Mouse (Mus musculus) inflammation-experienced regulatory T-cells, adult 16 weeks (primary cell): ENCODE results near the gene Ppt2. TPM values are rescaled to one million over a fixed set of nuclear protein-coding genes. Genes with fewer than 3 reads are reported as not detected.

Experiments
- polyA plus RNA-seq: library from polyadenylated mRNA; unstranded; fragments of 100-300 nt; shearing (Covaris generic); gene quantifications from one replicate; pipeline ENCODE4 v1.2.1, GENCODE M21; 2017

Gene Ppt2
- polyA plus RNA-seq = 28.1 TPM

DNA sequence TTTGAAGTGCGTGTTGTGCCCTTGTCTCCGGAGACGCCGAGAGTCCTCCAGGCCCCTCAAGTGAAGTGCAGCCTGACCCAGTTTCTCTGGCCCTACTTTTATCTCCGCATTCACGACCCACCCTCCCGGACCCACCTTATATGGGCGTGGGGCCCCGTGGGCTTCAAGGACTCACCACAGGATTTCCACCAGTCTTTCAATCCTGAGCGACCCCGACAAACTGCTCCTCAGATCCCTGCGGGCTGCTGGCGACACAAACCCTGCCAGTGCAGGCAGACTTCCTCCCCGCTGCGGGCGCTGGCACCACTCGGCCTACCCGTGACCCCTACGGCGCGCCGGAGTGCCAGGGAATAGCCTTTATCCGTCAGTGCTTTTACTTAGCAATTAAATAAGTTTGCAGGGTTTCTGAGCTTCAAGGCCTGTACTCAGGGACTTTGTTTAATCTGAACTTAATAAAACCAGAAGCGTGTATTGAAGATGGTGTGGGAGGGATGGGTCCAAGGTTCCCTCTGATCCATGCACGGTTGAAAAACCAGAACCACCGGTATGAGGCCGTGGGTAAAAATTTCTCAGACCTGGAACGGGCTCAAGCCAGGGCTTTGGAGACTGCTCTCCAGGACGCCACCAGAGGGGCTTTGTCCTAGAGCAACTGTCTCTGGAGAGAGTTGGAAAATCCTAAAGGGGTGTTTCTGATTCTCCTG, at the start of gene Ppt2:
Ppt2 (minus strand) TSS at position 568 of the 701 bp plus-strand sequence.

DNA sequence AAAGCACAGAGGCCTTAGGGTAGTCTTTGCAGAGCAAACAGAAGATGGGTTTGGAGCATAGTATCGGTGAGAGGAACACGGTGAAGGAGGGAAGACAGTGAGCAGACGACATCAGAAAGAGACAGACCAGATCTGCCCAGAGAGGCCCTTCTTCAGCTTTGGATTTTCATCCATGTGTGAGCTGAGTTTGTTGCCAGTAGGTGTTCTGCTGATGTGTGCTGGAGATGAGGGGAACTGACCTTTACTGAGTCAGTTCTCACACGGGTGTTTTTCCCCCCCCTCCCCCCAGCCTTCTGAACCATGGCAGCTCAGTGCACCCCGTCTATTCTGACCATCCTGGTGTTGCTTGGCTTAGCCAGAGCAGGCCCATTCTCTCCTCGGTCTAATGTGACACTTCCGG, 41.9 kb upstream of the Ppt2 start, which contains the start of gene Tnxb:
Tnxb (plus strand) TSS at position 301 of the 400 bp plus-strand sequence.

DNA sequence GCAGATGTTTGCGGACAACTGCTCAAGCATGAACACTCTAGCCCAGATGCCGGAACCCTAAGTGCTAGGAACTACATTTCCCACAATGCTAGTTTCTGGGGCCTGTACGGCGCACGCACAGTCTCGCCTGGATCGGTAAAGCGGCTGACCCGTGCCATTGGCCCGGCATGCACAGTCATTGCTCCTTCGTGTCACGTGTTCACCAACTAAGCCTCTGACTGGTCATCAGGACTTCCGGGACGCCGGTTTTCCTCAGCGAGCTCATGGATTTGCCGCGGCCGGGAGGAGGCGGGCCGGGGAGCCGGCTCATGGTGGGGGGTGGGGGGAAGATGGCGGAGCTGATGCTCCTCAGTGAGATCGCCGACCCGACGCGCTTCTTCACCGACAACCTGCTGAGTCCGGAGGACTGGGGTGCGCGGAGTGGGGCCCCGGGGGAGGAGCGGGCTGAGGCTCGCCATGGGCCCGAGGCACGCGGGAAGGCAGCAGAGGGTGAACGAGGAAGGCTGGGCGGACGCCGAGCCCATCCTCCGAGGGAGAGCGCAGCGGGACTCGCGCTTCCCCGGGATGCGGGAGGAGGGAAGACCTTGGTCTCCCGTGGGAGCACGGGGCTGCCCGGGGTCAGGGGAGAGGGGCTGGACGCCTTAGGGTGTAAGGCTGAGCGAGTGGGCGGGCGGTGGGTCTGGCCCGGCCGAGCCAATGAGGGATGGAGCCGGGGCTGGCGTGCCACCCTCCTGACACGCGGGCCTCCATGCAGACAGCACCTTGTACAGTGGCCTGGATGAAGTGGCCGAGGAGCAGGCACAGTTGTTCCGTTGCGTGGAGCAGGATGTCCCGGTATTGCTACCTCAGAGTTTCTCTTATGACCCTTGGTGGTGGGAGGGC, 18.8 kb upstream of the Ppt2 start, which contains the start of gene Atf6b:
Atf6b (plus strand) TSS at position 241 of the 882 bp plus-strand sequence.

DNA sequence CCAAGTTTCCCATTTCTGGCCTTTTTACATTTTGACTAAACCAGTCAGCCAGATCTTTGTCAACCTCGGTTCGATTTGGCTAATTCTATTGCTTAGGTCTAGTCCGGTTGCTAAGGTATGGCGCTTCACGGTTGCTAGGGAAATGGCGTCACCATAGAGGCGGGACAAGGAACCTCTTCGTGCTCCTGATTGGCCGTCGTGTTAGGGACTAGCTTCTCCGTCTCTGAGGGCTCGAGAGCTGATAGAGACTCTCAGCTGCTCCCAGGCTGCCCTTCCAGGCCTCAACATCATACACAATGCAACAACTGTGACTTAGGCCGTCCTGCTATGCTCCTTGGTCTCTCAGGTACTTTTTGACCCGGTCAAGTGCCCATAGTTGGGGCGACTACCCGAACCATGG, 16.3 kb upstream of the Ppt2 start, which contains the start of gene Fkbpl:
Fkbpl (plus strand) TSS at position 157 of the 400 bp plus-strand sequence.

DNA sequence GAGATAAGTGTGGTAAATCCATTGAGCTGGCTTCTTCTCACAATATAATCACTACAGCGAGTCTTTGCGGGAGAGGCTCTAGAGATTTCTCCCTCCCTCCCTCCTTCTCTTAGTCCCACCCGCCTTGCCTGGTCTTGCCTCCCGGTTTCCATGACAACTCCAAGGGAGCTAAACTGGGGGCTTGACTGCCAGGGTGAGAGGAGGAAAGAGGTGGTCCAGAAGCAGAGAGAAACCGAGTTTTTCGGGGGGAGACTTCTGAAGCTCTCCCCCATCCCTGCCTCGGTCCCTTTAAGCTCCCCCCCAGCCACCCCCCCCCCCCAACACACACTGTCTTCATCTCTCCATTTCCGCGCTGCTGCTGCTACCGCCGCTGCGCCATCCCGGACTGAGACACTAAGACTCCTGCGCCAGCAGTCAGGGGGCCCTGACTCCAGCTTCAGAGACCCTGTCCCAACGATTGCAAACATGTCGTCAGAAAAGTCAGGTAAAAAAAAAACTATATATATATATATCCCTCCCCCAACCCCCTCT, 976 bp upstream of the Ppt2 start, which contains the start of gene Prrt1:
Prrt1 (plus strand) TSS at position 313 of the 531 bp plus-strand sequence.

DNA sequence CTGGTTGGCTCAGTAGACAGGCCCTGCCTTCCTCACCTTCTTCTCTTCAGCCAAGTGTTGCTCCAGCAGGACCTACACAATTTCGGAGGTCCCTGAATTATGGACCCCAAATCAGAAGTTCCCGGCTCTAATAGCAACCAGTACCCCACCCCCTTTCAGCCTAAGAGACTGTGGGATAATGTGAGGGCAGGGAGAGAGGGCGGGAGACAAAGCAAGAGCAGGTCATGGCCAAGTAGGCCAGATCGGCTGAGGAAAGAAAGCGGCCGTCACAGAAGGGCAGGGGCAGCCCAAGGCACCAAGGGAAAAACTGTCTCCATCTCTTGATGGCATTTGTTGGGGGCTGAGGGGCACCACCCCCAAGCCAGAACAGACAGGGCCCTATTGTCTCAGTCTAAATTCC, 12.4 kb downstream of the Ppt2 start, which contains the start of gene Egfl8:
Egfl8 (minus strand) TSS at position 101 of the 400 bp plus-strand sequence.

DNA sequence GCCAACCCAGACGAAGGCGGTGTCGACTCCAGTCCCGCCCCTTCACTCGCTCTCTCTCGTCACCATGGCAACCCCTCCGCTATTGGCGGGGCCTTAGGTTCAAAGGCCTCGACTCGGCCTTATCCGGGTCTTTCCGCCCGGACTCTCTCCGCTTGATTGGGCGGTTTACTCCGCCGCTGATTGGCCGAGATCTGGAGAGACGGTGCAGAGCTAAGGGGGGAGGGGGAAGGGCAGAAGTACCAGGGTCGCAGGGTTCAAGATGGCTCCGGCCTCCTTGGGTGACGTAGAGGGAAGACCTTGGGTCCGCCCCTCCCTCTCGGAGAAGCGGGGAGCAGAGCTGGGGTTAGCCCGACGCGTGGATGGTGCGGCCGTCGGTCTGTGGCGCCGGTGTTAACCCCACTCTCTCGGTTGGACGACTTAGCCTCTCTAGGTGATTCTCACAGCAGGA, 24.2 kb downstream of the Ppt2 start, which contains the start of gene Agpat1:
Agpat1 (plus strand) TSS at position 202 of the 448 bp plus-strand sequence.

DNA sequence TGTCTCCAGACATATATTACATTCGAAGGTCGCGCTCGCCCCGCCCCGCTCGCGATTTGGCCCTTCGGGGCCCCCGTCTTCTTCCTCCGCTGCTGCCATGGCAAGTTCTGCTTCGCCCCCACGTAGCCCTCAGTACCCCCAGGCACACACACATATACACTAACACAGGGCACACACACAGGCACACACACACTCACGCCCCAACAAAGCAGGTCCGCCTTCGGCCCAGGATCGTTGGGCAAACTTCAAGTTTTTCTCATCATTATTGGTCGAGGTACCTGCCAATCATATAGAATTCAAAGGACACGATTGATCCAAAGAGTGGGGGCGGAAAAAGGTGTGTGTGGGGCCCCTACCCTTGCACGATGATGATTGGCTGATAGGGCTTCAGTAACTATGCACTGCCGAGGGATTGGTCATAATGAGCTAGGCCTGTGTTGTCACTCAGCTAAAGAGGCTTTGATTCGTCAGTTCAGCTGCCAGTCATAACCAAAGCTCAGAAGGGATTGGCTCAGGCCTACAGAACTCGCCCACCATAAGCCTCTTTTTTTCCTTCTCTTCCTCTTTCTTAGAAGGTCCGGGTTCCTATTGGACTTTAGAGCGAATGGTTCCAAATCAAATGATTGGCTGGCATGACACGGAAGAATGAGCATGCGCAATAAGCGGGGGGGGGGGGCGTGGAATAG, 24.8 kb downstream of the Ppt2 start, which contains the start of gene Rnf5:
Rnf5 (minus strand) TSS at position 316 of the 686 bp plus-strand sequence.

DNA sequence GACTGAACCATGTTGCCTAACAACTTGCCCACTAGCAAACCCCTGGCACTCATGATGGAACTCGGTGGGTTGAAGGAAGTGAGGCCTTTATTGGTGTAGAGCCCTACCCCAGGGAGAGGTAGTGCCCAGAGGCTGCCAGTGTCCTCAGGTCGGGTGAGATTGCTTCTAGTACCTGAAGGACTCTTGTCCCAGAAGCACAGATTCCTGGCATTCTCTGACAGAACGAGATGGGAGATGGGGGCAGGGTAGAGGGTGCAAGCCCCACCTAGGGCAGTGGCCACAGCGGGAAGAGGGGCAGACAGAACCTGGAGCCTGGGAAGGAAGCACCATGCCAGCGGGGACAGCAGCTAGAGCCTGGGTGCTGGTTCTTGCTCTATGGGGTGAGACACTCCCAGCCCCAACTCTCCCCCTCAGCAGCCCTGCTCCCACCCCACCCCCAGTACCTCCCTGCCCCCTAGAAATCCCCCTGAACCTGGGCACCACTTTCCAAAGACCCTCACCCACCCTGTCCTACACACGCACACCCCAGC, 30.7 kb downstream of the Ppt2 start, which contains the start of gene Ager:
Ager (plus strand) TSS at position 297 of the 530 bp plus-strand sequence.

DNA sequence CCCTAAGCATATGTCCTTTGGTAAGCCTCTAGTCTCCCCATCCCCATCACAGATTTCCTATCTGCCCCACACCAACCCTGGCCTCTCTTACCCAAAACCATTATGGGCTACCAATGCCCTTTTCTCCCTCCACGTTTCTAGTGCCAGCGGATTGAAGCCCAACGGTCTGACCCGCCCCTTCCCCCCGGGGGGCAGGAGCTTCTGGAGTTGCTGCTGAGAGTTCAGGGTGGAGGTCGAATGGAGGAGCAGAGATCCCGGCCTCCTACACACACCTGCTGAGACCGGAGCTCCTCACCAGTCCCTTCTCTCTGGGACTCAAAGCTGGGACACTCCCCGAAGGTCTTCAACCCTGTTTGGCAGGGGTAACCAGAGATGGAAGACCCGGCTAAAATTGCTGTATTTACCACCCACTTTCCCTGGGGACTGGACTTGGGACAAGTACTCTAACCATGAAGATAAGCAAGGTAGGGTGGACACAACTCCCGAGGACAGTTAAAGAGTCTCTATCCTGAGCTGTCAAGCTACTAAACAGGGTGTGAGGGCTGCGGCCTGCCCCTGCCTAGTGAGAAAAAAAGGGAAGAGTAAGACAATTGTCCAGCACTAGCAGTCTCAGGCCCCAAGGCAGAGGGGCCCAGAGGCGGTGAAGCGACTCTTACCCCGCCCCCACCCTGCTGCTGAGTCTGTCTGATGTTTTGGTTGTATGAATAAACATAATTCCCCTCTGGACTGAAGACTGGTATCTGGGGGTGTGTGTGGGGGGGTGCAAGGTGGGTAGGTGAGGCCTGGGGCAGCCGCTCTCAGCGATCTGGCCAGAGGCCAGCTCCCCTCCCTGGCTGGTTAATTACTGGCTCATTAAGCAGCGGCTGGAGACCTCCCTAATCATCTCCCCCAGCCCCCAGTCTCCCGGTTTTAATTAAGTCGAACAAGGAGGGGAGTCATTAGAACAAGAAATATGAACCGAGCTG, 37.0 kb downstream of the Ppt2 start, which contains the start of gene Pbx2:
Pbx2 (plus strand) TSS at position 238 of the 965 bp plus-strand sequence.

DNA sequence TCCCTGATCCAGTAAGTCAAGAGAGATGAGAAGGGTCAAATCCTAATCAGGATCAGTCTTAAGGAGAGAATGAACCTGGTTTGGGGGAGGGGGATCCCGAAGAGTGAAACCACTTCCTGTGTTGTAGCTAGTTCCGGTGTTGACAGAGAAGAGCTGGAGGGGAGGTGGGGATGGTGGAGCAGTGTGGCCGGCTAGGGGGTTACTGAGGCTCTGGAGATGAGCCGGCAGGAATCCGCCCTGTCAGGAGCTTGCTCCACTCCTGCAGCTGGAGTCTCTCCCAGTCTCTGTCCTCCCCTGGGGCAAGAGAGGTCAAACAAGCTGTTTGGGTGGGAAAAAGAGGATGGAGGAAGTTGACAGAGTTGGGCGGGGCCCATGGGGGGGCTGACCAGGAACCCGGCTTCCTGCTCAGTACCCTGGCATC, 38.6 kb downstream of the Ppt2 start, which contains the start of gene Gpsm3:
Gpsm3 (plus strand) TSS at position 126 of the 421 bp plus-strand sequence.

Other genes with a start within 250 kb of the Ppt2 start
- gene BC051142, start 229.7 kb downstream of the Ppt2 start, polyA plus RNA-seq = 0.74 TPM
- 0.40 TPM for gene Btnl4, start 151.2 kb downstream of the Ppt2 start, polyA plus RNA-seq
- 0.34 TPM for gene Btnl6, start 111.2 kb downstream of the Ppt2 start, polyA plus RNA-seq
- gene Notch4, start 64.2 kb downstream of the Ppt2 start, polyA plus RNA-seq = 0.06 TPM
- 285 TPM for gene Gpsm3, start 38.7 kb downstream of the Ppt2 start, polyA plus RNA-seq
- 12.8 TPM for gene Pbx2, start 37.2 kb downstream of the Ppt2 start, polyA plus RNA-seq
- gene Ager, start 30.6 kb downstream of the Ppt2 start, polyA plus RNA-seq = 2.7 TPM
- gene Rnf5, start 24.8 kb downstream of the Ppt2 start, polyA plus RNA-seq = 115 TPM
- gene Agpat1, start 24.2 kb downstream of the Ppt2 start, polyA plus RNA-seq = 32.6 TPM
- 3.8 TPM for gene Egfl8, start 12.5 kb downstream of the Ppt2 start, polyA plus RNA-seq
- gene Prrt1, start 1.0 kb upstream of the Ppt2 start, polyA plus RNA-seq = 3.8 TPM
- 5.5 TPM for gene Fkbpl, start 16.3 kb upstream of the Ppt2 start, polyA plus RNA-seq
- gene Atf6b, start 18.6 kb upstream of the Ppt2 start, polyA plus RNA-seq = 95.5 TPM
- not detected for gene Tnxb, start 42.0 kb upstream of the Ppt2 start, polyA plus RNA-seq
- gene C4b, start 115.4 kb upstream of the Ppt2 start, polyA plus RNA-seq = not detected
- gene Cyp21a1, start 176.1 kb upstream of the Ppt2 start, polyA plus RNA-seq = not detected
- gene Stk19, start 208.4 kb upstream of the Ppt2 start, polyA plus RNA-seq = 38.5 TPM
- gene Dxo, start 208.5 kb upstream of the Ppt2 start, polyA plus RNA-seq = 96.4 TPM
- gene Skiv2l, start 221.7 kb upstream of the Ppt2 start, polyA plus RNA-seq = 169 TPM
- 48.6 TPM for gene Nelfe, start 221.9 kb upstream of the Ppt2 start, polyA plus RNA-seq
- gene Cfb, start 234.0 kb upstream of the Ppt2 start, polyA plus RNA-seq = 1.4 TPM